Mouse (Mus musculus) erythroblast, embryonic 14.5 days (primary cell): ENCODE measurements around the gene H2afy2.

Source experiments
- GATA1 ChIP-seq: IDR thresholded peaks from 2 replicates; pipeline ENCODE4 v1.6.1; 2012; ENCODE audit warnings: low read length, inconsistent platforms, mixed read lengths
- TAL1 ChIP-seq: IDR thresholded peaks from 3 replicates; pipeline ENCODE4 v1.6.1; 2012; ENCODE audit warnings: low read length, inconsistent platforms, mixed read lengths

DNA sequence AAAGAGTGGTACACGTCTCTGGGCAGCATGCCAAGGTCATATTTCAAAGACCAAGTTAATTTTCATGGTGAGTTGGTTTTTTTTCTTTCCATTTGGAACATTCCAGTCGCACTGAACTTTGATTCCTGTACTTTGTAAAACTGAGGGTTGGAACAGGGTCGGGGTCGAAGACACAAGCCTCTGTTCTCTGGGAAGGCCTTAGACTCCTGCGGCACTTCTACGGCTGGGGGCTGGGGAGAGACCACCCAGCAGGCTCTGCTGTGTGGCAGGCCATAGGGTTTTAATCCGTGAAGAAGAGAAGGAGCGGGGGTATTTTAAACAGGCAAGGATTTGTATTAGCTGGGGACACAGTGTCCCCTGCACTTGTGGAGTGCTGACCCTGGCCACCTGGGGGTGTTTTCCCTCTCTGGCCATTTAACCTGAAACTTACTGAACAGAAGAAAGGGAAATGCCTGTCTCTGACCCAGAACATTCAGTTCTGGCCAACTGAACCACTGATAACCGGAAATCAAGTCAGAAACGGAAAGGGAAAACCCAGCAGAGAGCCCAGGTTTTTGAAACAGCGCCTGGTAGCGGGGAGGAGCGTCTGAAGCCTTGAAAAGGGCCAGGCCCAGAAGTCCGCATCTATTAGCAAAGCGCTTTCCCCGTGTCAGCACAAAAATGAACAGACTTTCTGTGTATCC, 42.9 kb upstream of the H2afy2 start:
- TF ChIP-seq GATA1 (no peak), TAL1 (no peak)
